Mouse (Mus musculus) ES-E14 (cell line): ENCODE measurements at regions not wholly inside any gene's neighbourhood (a gene's known extent, or its start where the extent isn't known, plus 50 kb on each side); places are given as distances from the start of the nearest gene placed in this dataset.

ENCODE experiments used
- DNase-seq: peaks from one replicate; pipeline ENCODE4 v3.0.0-alpha.2; 2013; ENCODE audit warnings: low read depth, low spot score
- H3K27ac ChIP-seq: 2 replicates; pipeline ENCODE4 v1.5.1; 2012; ENCODE audit warnings: low read depth, mild to moderate bottlenecking, low read length, moderate library complexity, mixed read lengths; ENCODE audit not compliant: poor library complexity, insufficient read depth, severe bottlenecking
- H3K36me3 ChIP-seq: 2 replicates; pipeline ENCODE4 v1.6.1; 2012; ENCODE audit warnings: mild to moderate bottlenecking, low read length, moderate library complexity, mixed read lengths; ENCODE audit not compliant: control insufficient read depth, poor library complexity, insufficient read depth, severe bottlenecking
- H3K4me1 ChIP-seq, 2 experiments: fragments of 150-350 bp in 1 of 2; sonication (generic) in 1 of 2; 2 replicates each; pipeline ENCODE4 v1.6.1; 2012; ENCODE audit warnings: low read length in 2 of 2, mild to moderate bottlenecking in 1 of 2, mixed read lengths in 1 of 2; ENCODE audit not compliant: control insufficient read depth in 2 of 2, insufficient read depth in 2 of 2, poor library complexity in 1 of 2
- H3K4me3 ChIP-seq, 2 experiments: fragments of 150-350 bp in 1 of 2; sonication (generic) in 1 of 2; 2 replicates each; pipeline ENCODE4 v1.5.1; 2012; ENCODE audit warnings: low read length in 2 of 2, low read depth in 1 of 2, mild to moderate bottlenecking in 1 of 2, mixed read lengths in 1 of 2; ENCODE audit not compliant: insufficient read depth in 1 of 2, poor library complexity in 1 of 2, severe bottlenecking in 1 of 2
- H3K9ac ChIP-seq: 2 replicates; pipeline ENCODE4 v1.6.1; 2012; ENCODE audit warnings: low read depth, mild to moderate bottlenecking, low read length, mixed read lengths; ENCODE audit not compliant: poor library complexity, insufficient read depth, severe bottlenecking
- H3K9me3 ChIP-seq: fragments of 150-350 bp; sonication (generic); 2 replicates; pipeline ENCODE4 v1.6.1; 2012; ENCODE audit warnings: low read depth, mild to moderate bottlenecking, low read length; ENCODE audit not compliant: control insufficient read depth, insufficient read depth
- CHD2 ChIP-seq: IDR thresholded peaks from 2 replicates; pipeline ENCODE4 v1.6.1; 2014; ENCODE audit warnings: mild to moderate bottlenecking, low read depth, low read length, inconsistent platforms
- HCFC1 ChIP-seq: IDR thresholded peaks from 2 replicates; pipeline ENCODE4 v1.6.1; 2012; ENCODE audit warnings: low read length, inconsistent platforms, borderline replicate concordance; ENCODE audit not compliant: insufficient read depth
- MAFK ChIP-seq: IDR thresholded peaks from 2 replicates; pipeline ENCODE4 v1.6.1; 2014; ENCODE audit warnings: mild to moderate bottlenecking, low read depth, low read length, inconsistent platforms; ENCODE audit not compliant: insufficient read depth
- ZC3H11A ChIP-seq: IDR thresholded peaks from 2 replicates; pipeline ENCODE4 v1.6.1; 2012; ENCODE audit warnings: low read depth, mild to moderate bottlenecking, inconsistent platforms, low read length, borderline replicate concordance
- ZNF384 ChIP-seq: IDR thresholded peaks from 2 replicates; pipeline ENCODE4 v1.6.1; 2012; ENCODE audit warnings: low read depth, low read length, inconsistent platforms
- in situ Hi-C, 2 experiments: fragments of 600-800 bp; cut with MboI; formaldehyde crosslinking; loops; one replicate each; pipeline ENCODE4 v1.15.1; 2025; ENCODE audit warnings: low sequenced_read_pairs in 2 of 2, inconsistent platforms in 1 of 2; ENCODE audit not compliant: unreplicated experiment in 2 of 2

GRCm38 (mm10) chr14:101067082-101067481, 133.0 kb downstream of the Prr30 start:
- Histone ChIP-seq H3K36me3 (no peaks in the 10 kb centered on the region), H3K27ac (no peak overlapping the region), H3K9ac (no peak overlapping the region), H3K9me3 (no peaks in the 10 kb centered on the region), H3K4me1 (no peaks in the 10 kb centered on the region), H3K4me3 (no peak overlapping the region)
- DNase-seq = no peak
- TF ChIP-seq MAFK = no peak
- no peak for TF ChIP-seq ZC3H11A
- no peak for TF ChIP-seq HCFC1
- TF ChIP-seq CHD2 = no peak
- no peak for TF ChIP-seq ZNF384
- in situ Hi-C loops = no loop called here

- no peak for DNase-seq
- in situ Hi-C loops = no loop called here
- no peaks in the 10 kb centered on the region for H3K36me3 ChIP-seq
These were observed 143.3 kb downstream of the Prr30 start for GRCm38 (mm10) chr14:101056874-101057273.

GRCm38 (mm10) chr14:101055915-101056314, 144.2 kb downstream of the Prr30 start:
- no peaks in the 10 kb centered on the region for H3K36me3 ChIP-seq
- no peak overlapping the region for H3K4me3 ChIP-seq
- H3K9me3 ChIP-seq = no peaks in the 10 kb centered on the region
- in situ Hi-C loops = no loop called here
- no peak for DNase-seq
- H3K27ac ChIP-seq = no peak overlapping the region
- TF ChIP-seq CHD2 = no peak
- TF ChIP-seq HCFC1 = no peak
- no peak for TF ChIP-seq ZNF384
- no peak for TF ChIP-seq ZC3H11A
- TF ChIP-seq MAFK = no peak
- no peaks in the 10 kb centered on the region for H3K4me1 ChIP-seq
- no peak overlapping the region for H3K9ac ChIP-seq

More at GRCm38 (mm10) chr14:101056874-101057273, 143.3 kb downstream of the Prr30 start:
- no peaks in the 10 kb centered on the region for H3K9me3 ChIP-seq
- TF ChIP-seq ZNF384 (no peak), CHD2 (no peak), HCFC1 (no peak), ZC3H11A (no peak), MAFK (no peak)
- no peaks in the 10 kb centered on the region for H3K4me1 ChIP-seq
- no peak overlapping the region for H3K4me3 ChIP-seq
- H3K9ac ChIP-seq = no peak overlapping the region
- H3K27ac ChIP-seq = no peak overlapping the region

GRCm38 (mm10) chr14:101054786-101055185, 145.3 kb downstream of the Prr30 start:
- Histone ChIP-seq H3K4me1 (no peaks in the 10 kb centered on the region), H3K9ac (no peak overlapping the region), H3K9me3 (no peaks in the 10 kb centered on the region), H3K27ac (no peak overlapping the region), H3K36me3 (no peaks in the 10 kb centered on the region), H3K4me3 (no peak overlapping the region)
- no peak for DNase-seq
- no peak for TF ChIP-seq MAFK
- no peak for TF ChIP-seq HCFC1
- TF ChIP-seq CHD2 = no peak
- TF ChIP-seq ZC3H11A = no peak
- no peak for TF ChIP-seq ZNF384
- in situ Hi-C loops = no loop called here

- no peak for DNase-seq
- H3K9ac ChIP-seq = no peak overlapping the region
- no peaks in the 10 kb centered on the region for H3K36me3 ChIP-seq
- H3K4me3 ChIP-seq = no peak overlapping the region
- no peaks in the 10 kb centered on the region for H3K9me3 ChIP-seq
- in situ Hi-C loops = no loop called here
- no peak overlapping the region for H3K27ac ChIP-seq
- H3K4me1 ChIP-seq = no peaks in the 10 kb centered on the region
- TF ChIP-seq ZNF384 (no peak), HCFC1 (no peak), CHD2 (no peak), ZC3H11A (no peak), MAFK (no peak)
These were observed 147.4 kb downstream of the Prr30 start for GRCm38 (mm10) chr14:101052760-101053159.
